Mouse (Mus musculus) forebrain, embryonic 11.5 days (tissue): ENCODE results near the gene Clcn7. TPM values are rescaled to one million over a fixed set of nuclear protein-coding genes. Genes with fewer than 3 reads are reported as not detected.

ENCODE experiments used
- ATAC-seq: fragments of 200-750 bp; cut with Nextera tagmentation; replicated peaks from 2 replicates; pipeline ENCODE4 v1.8.0; 2017; ENCODE audit warnings: moderate TSS enrichment; ENCODE audit not compliant: low FRiP score
- DNase-seq: peaks from one replicate; pipeline ENCODE4 v3.0.0-alpha.2; 2017; ENCODE audit warnings: low spot score
- H3K27ac ChIP-seq: fragments of 300-500 bp; sonication (generic); 2 replicates; pipeline ENCODE4 v1.5.1; 2014; ENCODE audit warnings: low read depth, low read length
- H3K27me3 ChIP-seq: fragments of 300-500 bp; sonication (generic); 2 replicates; pipeline ENCODE4 v1.6.1; 2014; ENCODE audit warnings: mild to moderate bottlenecking, low read length, mixed read lengths; ENCODE audit not compliant: control insufficient read depth, insufficient read depth
- H3K36me3 ChIP-seq: fragments of 300-500 bp; sonication (generic); 2 replicates; pipeline ENCODE4 v1.6.1; 2014; ENCODE audit warnings: mild to moderate bottlenecking, low read length, moderate library complexity, mixed read lengths; ENCODE audit not compliant: control insufficient read depth, insufficient read depth
- H3K4me1 ChIP-seq: fragments of 300-500 bp; sonication (generic); replicated peaks from 2 replicates; pipeline ENCODE4 v1.6.1; 2014; ENCODE audit warnings: low read length, mixed read lengths; ENCODE audit not compliant: control insufficient read depth, insufficient read depth
- H3K4me2 ChIP-seq: fragments of 300-500 bp; sonication (generic); 2 replicates; pipeline ENCODE4 v1.6.1; 2014; ENCODE audit warnings: low read depth, mild to moderate bottlenecking, low read length, moderate library complexity, mixed read lengths; ENCODE audit not compliant: severe bottlenecking
- H3K4me3 ChIP-seq: fragments of 300-500 bp; sonication (generic); 2 replicates; pipeline ENCODE4 v1.5.1; 2014; ENCODE audit warnings: low read depth, low read length
- H3K9ac ChIP-seq: fragments of 300-500 bp; sonication (generic); 2 replicates; pipeline ENCODE4 v1.6.1; 2014; ENCODE audit warnings: low read length
- H3K9me3 ChIP-seq: fragments of 300-500 bp; sonication (generic); 2 replicates; pipeline ENCODE4 v1.6.1; 2016; ENCODE audit warnings: low read length, mixed read lengths; ENCODE audit not compliant: control insufficient read depth
- WGBS: fragments of 180-500 bp; shearing (Covaris S2); extraction: QIAGEN DNeasy Blood & Tissue Kit; methylation state at CpG from one replicate; pipeline ENCODE4 v1.1.7; 2014; 5-methylcytosine and 5-hydroxymethylcytosine counted together
- polyA plus RNA-seq: library from polyadenylated mRNA; unstranded; fragments of >200 nt; fragmentation: Nextera tagmentation; extraction: Ambion mirVana; gene quantifications from 2 replicates; pipeline ENCODE4 v1.2.1, GENCODE M21; 2014

The Clcn7 gene
- polyA plus RNA-seq, 1 experiment from 2014 or later: 25.4 TPM

GRCm38 (mm10) chr17:25184129-25184691, 51.0 kb downstream of the Clcn7 start, which contains the start of gene BC003965:
TSS of gene BC003965 (plus strand) at chr17:25184554.
- Histone ChIP-seq H3K27ac (peak within 1 kb of the TSS; percentile 85), H3K9me3 (no peaks in the 10 kb centered on the region), H3K27me3 (no peaks in the 10 kb centered on the region), H3K4me3 (peak within 1 kb of the TSS; percentile 91), H3K4me2 (peak within 1 kb of the TSS; percentile 98), H3K9ac (peak within 1 kb of the TSS; percentile 75), H3K36me3 (no peaks in the 10 kb centered on the region), H3K4me1 (peaks cover 10% of the 10 kb centered on the region; the same call in 1 of the 2 replicates)
- DNase-seq (peak; percentile 98), ATAC-seq (peak; percentile 85)
- WGBS: under 1% methylated on average over 50 of the region's 50 CpGs

DNA sequence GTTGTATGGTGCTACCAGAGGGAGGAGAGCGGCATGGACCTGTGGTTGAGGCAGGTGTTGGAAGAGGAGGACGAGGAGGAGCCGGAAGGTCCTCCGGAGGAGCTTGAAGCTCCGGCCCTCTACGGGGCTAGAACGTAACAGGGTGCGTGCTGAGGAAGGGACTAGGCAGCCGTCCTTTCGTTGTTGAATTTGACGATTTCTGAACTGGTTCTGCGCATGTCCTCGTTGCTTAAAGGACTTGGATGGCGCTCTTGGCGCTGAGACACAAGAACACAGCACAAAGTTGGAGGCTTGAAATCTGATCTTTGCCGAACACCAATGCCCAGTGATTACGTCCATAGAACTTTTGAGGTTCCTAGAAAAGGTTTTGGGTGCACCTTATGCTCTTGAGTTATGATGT, 51.8 kb downstream of the Clcn7 start:
- H3K4me1 ChIP-seq: peaks cover 16% of the 10 kb centered on the region
- no peaks in the 10 kb centered on the region for H3K36me3 ChIP-seq
- DNase-seq: no peak
- peak overlapping the region; percentile 91 for H3K4me3 ChIP-seq
- H3K9ac ChIP-seq: peak overlapping the region; percentile 75
- no peak overlapping the region for H3K27ac ChIP-seq
- no peaks in the 10 kb centered on the region for H3K9me3 ChIP-seq
- whole genome bisulfite sequencing: 9% methylated on average over 17 of the region's 17 CpGs
- H3K4me2 ChIP-seq: peak overlapping the region; percentile 98
- H3K27me3 ChIP-seq: no peaks in the 10 kb centered on the region
- ATAC-seq: no peak

DNA sequence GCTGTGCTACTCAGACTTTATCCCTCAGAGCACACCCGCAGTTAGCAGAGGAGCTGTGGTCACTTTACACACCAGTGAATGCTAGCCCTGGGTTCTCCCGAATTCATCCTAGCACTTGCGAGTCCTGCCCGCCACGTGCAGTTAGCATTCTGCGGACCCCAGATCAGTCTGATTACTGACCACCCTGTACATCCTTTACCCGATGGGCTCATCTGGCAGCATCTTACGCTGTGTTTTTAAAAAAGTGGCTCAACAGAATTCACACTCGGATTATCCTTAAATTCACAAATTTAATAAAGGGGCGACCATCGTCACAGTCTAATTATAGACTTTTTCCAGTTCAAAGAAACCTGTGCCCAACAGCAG, 54.6 kb downstream of the Clcn7 start:
- H3K4me1 ChIP-seq: peaks cover 16% of the 10 kb centered on the region
- no peak overlapping the region for H3K27ac ChIP-seq
- ATAC-seq: no peak
- peak overlapping the region; percentile 98 for H3K4me3 ChIP-seq
- H3K27me3 ChIP-seq: no peaks in the 10 kb centered on the region
- DNase-seq: no peak
- H3K9me3 ChIP-seq: no peaks in the 10 kb centered on the region
- peak overlapping the region; percentile 77 for H3K4me2 ChIP-seq
- 9% methylated on average over 11 of the region's 11 CpGs for WGBS
- H3K36me3 ChIP-seq: no peaks in the 10 kb centered on the region; the same call in 1 of the 2 replicates
- peak overlapping the region; percentile 87; the same call in 1 of the 2 replicates for H3K9ac ChIP-seq

DNA sequence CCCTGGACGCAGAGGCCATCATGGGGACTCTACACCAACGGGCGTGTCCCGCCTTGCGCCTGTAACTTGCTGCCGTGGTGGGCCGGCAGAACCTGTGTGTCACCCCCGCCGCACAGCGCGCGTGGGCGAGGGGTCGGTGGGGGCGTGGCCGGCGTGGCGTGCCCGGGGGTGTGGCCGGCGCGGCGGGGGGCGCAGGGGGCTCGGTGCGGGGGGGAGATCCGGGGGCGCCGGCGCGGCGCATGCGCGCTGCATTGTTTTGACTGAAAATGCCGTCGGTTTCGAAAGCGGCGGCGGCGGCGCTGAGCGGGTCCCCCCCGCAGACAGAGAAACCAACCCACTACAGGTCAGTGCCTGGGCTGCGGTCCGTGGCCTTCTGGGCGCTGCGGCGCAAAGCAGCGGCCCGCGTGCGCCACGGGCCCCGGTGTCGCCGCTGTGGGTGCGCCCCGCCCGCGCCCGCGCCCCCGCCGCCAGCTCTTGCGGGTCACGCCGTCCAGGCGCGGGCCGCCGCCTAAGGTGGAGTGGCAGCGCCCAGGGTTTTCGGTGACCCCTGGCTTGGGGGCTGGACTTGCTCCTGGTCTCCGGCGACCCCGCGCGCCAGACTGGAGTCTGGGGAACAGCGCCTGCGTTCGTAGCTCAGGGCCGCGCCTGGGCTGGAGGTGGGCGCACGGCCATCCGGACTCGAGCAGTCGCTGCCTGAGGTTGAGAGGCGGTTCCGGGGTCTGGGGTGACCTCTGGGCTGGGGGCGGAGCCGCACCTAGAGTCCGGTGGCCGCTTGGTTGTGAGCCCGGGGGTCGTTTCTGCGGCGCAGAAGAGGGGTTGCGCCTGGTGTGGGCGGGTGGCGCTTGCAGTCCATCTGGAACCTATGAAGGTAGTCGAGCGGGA, 55.2 kb downstream of the Clcn7 start, which contains the start of gene Unkl:
Gene Unkl, plus strand, starts transcription at position 248 of the 882 bp plus-strand sequence.
- under 1% methylated on average over 96 of the region's 104 CpGs for WGBS
- DNase-seq (peak; percentile 84), ATAC-seq (peak; percentile 54)
- Histone ChIP-seq H3K4me1 (peaks cover 16% of the 10 kb centered on the region), H3K4me2 (peak within 1 kb of the TSS; percentile 77), H3K4me3 (peak within 1 kb of the TSS; percentile 98), H3K9me3 (no peaks in the 10 kb centered on the region), H3K9ac (peak within 1 kb of the TSS; percentile 87), H3K36me3 (no peaks in the 10 kb centered on the region; the same call in 1 of the 2 replicates), H3K27me3 (no peaks in the 10 kb centered on the region), H3K27ac (peak within 1 kb of the TSS; percentile 5)

- WGBS: 3% methylated on average over 12 of the region's 16 CpGs
- no peak for DNase-seq
- no peak overlapping the region for H3K27ac ChIP-seq
Measured at GRCm38 (mm10) chr17:25189091-25189490, 55.9 kb downstream of the Clcn7 start.

GRCm38 (mm10) chr17:25202401-25202800, 69.2 kb downstream of the Clcn7 start:
- Histone ChIP-seq H3K27me3 (no peaks in the 10 kb centered on the region), H3K4me3 (no peak overlapping the region), H3K27ac (no peak overlapping the region), H3K36me3 (peaks cover 5% of the 10 kb centered on the region), H3K4me2 (no peak overlapping the region), H3K9me3 (no peaks in the 10 kb centered on the region), H3K4me1 (no peaks in the 10 kb centered on the region), H3K9ac (no peak overlapping the region)
- no peak for DNase-seq
- ATAC-seq: no peak
- WGBS: 93% methylated on average over 4 of the region's 4 CpGs

More at GRCm38 (mm10) chr17:25189091-25189490, 55.9 kb downstream of the Clcn7 start:
- Histone ChIP-seq H3K9ac (peak overlapping the region; percentile 87), H3K27me3 (no peaks in the 10 kb centered on the region), H3K9me3 (no peaks in the 10 kb centered on the region), H3K4me3 (peak overlapping the region; percentile 98), H3K4me1 (peaks cover 16% of the 10 kb centered on the region), H3K36me3 (no peaks in the 10 kb centered on the region; the same call in 1 of the 2 replicates), H3K4me2 (peak overlapping the region; percentile 77)
- ATAC-seq: no peak

- Histone ChIP-seq H3K27ac (no peak overlapping the region), H3K9ac (no peak overlapping the region), H3K9me3 (no peaks in the 10 kb centered on the region), H3K36me3 (no peaks in the 10 kb centered on the region; the same call in 1 of the 2 replicates), H3K27me3 (no peaks in the 10 kb centered on the region), H3K4me2 (no peak overlapping the region), H3K4me1 (no peaks in the 10 kb centered on the region), H3K4me3 (no peak overlapping the region)
- WGBS: 90% methylated on average over 4 of the region's 4 CpGs
- no peak for DNase-seq
- ATAC-seq: no peak
Measured at GRCm38 (mm10) chr17:25210006-25210405, 76.8 kb downstream of the Clcn7 start.

GRCm38 (mm10) chr17:25210680-25211466, 77.7 kb downstream of the Clcn7 start:
- 92% methylated on average over 15 of the region's 15 CpGs for WGBS
- no peaks in the 10 kb centered on the region for H3K4me1 ChIP-seq
- H3K9ac ChIP-seq: no peak overlapping the region
- no peak overlapping the region for H3K27ac ChIP-seq
- H3K4me2 ChIP-seq: no peak overlapping the region
- ATAC-seq (no peak), DNase-seq (no peak)
- H3K36me3 ChIP-seq: no peaks in the 10 kb centered on the region; the same call in 1 of the 2 replicates
- no peaks in the 10 kb centered on the region for H3K9me3 ChIP-seq
- H3K27me3 ChIP-seq: no peaks in the 10 kb centered on the region
- no peak overlapping the region for H3K4me3 ChIP-seq
